Mouse (Mus musculus) neural tube, embryonic 10.5 days (tissue): Measurements from ENCODE around the gene Spryd4.
"Not testable (repeated sequence)": the region's sequence is repeated elsewhere in the genome, so short reads cannot be mapped to it uniquely, and the experiment has no call there.

Source experiments
- DNase-seq: peaks from one replicate; pipeline ENCODE4 v3.0.0-alpha.2; 2017; ENCODE audit warnings: low spot score; ENCODE audit errors: extremely low spot score

Gene Spryd4

DNA sequence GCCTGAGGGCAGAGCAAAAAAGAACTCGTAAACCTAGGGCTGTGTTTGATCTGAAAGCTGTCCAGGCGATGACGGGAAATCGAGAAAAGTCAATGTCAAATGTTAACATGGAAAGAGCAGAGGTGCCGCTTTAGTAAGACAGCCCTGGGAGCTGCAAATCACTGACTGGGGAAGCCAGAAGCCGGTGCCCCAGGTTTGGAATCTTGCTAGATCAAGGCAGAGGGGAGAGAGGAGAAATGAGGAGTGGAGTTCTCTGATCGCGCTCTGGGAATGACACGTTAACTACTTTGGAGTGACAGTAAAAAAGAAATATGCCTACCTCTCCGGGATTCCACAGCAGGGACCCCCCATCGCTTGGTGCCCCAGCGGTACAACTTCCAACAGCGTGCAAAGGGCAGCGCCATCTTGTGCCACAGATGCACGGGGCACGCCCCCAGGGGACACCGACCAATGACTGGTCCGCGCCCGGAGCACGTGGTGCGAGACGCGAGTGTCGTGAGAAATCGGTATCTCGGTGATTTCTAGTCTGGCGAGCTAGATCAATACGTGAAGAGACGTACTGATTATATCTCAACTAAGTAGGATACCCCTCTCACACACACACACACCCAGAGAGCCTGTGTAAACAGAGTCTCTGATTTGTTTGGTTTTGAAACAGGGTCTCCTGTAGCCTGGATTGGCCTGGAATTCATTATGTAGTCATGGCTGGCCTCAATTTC, at the start of gene Spryd4:
Spryd4 (minus strand) TSS at position 418 of the 719 bp plus-strand sequence.
- DNase-seq = peak; percentile 90

DNA sequence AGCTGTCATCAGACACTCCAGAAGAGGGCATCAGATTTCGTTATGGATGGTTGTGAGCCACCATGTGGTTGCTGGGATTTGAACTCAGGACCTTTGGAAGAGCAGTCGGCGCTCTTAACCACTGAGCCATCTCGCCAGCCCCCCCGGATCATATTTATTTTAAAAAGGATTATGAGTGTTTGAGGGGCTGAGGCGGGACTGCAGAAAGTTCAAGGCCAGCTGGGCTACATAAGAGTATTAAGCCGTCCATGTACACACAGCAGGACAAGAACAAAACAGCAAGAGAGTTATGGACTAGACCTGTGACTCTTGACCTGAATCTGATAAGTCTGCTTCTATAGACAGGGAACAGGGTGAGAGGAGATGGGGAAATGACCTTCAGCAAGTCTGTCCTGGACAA, 48.8 kb upstream of the Spryd4 start:
- DNase-seq = not testable (repeated sequence)

DNA sequence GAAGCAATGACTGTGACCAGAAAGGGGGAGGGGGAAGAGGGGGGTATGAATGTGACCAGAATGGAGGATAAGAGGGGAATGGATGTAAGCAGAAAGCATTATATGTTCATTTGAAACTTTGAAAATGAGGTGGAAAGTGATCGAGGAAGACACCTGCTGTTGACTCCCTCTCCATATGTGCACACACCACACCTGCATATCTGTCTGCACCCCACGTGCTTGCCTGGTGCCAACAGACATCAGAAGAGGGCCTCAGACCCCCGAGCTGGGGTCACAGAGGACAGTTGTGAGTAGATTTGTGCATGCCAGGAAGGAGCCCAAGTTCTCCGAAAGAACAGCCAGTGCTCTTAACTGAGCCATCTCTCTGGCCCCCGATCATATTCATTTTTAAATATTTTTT, 48.3 kb upstream of the Spryd4 start:
- no peak for DNase-seq

DNA sequence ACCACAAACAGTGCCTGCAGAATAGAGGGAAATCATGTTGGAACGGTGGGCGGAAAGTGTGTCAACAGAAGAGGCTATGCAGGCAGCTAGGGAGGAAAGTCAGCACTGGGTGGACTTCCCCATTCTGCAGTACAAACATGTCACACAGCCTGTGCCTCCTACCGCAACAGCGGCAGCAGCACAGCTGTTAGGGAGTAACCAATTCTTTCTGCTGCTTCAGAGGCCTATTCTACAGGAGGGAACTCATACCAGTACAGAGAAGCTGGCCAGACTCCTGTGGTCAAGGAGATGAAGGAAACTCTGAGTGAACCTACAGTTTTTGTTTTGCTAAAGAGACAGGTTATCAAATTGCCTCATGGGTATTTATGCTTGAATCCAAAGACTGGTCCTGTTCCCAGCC, 47.3 kb upstream of the Spryd4 start:
- DNase-seq = no peak

DNA sequence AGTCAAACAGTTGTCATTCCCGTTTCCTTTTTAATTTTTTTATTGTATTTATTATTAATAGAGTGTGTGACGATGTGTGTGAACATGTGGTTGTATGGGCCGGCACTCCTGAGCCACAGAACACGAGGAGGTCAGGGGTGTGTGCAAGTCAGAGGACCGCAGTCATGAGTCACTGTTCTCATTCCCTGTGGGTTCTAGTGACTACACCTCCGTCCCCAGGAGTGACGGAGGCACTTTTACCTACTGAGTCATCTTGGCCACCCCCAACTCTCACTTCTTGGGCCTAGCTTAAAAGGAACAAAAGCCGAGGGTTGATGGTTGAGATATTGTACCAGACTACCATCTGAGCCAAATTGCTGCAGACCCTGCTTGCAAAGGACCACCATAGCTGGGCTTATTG, 44.7 kb upstream of the Spryd4 start:
- DNase-seq = no peak

DNA sequence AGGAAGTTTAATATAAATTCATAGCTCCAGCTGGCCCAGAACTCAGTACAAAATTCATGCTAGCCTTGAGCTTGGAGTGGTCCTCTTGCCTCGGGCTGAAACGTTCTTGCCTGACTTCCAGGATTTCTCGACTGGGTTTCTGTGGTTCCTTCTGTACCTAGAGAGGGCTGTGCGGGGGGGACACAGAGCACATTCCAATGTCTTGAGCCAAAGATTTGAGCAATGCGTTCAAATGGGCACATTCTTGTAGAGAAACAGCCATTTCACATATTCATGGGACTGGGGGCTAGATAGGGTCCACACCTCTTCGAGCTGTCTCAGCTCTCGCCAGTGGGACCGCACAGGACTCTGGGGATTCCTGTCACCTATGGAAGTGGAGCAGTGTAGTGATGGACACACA, 44.3 kb upstream of the Spryd4 start:
- no peak for DNase-seq

DNA sequence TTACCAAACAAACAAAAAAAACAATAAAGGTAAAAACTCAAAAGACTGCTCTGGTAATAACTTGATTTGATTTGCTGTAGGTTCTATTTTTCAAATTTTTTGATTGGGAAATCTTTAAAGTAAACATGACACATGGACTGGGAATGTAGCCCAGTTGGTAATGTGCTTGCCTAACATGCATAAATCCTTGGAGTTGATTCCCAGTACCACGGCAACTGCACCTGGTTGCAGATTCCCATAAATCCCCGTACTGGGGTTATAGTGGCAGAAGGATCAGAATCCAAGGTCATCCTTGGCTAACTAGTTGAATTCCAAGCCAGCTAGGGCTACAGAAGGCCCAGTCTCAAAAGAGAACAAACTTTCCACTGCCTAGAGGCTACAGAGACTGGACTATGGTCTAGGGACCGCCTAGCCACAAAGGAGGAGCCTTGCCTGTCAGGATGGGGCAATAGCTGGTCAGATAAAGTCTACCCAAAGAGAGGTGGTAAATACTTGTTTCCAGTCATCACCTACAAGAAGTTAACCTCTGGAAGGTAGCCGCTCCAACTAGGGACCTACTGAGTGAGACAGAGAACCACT, 42.2 kb upstream of the Spryd4 start, which contains the start of gene Apon:
Apon (plus strand) TSS at position 420 of the 579 bp plus-strand sequence.
- no peak for DNase-seq

DNA sequence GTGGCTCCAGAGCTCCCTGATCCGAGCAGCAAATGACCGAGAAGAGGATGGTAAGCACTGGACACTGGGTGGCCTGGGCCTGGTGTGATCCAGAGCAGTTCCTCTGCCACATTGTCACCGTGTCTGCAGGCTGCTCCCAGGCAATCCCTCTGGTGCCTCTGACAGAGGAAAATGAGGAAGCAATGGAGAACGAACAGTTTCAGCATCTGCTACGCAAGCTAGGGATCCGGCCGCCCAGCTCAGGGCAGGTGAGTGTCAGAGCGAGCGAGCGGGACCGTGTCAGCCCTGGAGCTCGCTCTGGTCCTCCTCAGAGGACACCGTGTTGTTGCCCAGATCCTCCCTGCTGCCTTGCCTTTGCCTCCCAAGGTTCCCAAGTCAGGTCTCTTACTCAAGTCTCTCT, 39.0 kb upstream of the Spryd4 start:
- no peak for DNase-seq

DNA sequence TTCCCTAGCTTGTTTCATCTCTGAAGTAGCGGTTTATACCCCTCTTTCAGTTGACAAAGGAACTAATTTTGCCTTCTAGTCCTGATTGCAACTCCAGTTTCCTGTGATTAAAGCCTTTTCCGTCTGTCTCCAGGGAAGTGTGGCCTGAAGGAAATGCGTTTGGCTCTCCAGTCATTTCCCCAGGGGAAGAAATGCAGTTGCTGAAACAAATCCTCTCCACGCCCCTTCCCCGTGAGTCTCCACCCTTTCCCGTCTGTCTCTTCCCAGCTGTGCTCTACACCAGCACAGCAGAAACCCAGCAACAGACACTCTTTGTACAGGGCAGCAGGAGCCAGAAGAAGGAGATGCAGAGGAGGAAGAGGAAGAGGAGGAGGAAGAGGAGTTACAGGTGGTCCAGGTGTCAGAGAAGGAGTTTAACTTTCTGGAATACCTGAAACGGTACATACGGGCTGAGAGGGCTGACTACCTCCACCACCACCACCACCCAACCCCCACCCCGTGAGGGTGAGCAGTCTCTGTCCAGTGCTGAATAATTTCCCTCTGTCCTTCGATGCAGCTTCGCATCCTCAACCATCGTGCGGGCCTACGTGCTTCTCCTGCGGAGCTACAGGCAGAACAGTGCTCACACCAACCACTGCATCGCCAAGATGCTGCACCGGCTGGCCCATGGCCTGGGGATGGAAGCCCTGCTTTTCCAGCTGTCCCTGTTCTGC, 35.6 kb upstream of the Spryd4 start:
- DNase-seq = no peak

DNA sequence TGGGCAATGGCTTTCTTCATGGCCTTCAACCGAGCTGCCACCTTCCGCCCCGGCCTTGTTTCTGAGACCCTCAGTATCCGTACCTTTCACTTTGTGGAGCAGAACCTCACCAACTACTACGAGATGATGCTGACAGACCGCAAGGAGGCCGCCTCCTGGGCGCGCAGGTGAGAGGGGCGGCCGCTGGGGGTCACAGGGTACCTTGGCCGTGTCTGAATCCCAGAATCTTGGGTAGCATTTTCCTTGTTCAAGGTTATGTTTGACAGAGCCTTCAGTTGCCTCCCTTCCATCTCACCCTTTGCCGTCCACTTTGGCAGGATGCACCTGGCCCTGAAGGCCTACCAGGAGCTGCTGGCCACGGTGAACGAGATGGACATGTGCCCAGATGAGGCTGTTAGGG, 32.5 kb upstream of the Spryd4 start:
- no peak for DNase-seq

DNA sequence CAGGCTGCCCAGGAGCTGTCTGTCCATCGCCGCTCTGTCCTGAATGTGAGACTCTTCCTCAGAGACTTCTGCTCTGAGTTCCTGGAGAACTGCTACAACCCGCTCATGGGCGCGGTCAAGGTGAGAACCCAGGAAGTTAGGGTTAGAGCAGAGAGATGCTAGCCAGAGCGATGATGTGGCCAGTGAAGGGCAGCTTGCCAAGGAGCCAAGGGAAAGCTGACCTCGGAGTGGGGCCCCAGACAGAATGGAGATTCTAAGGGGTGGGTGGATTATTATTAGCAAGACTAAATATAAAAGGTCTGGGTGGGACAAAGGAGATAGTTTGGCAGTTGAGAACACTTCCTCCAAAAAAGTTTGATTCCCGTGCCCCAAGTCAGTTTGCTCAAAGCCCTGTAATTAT, 31.6 kb upstream of the Spryd4 start:
- no peak for DNase-seq

DNA sequence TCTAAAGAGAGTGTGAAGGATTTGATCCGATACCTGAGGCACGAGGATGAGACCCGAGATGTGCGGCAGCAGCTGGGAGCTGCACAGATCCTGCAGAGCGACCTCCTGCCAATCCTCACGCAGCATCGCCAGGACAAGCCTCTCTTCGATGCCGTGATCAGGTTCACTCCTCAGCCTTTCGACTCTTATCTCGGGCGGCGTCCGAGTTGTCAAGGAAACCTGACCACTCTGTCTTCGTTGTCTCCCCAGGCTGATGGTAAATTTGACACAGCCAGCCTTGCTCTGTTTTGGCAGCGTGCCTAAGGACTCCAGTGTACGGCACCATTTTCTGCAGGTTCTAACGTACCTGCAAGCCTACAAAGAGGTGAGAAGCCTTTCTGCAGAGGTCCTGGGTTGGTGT, 28.5 kb upstream of the Spryd4 start:
- DNase-seq = no peak

DNA sequence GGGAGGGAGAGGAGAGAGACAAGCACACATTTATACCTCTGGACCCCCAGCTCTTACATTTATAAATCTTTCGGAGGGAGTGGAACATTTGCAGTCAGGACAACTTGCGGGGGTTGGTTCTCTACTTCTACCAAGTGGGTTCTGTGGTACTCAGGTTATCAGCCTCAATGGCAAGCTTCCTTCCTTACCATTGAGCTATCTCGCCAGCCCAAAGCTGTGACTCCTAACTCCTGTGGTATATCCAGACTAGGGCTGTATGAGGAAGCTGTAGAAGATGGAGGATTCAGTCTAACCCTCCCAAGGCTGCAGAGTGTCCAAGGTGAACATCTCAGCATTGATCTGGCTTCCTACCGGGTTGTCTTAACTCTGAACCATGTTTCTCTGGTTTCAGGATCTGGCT, 27.5 kb upstream of the Spryd4 start:
- no peak for DNase-seq

DNA sequence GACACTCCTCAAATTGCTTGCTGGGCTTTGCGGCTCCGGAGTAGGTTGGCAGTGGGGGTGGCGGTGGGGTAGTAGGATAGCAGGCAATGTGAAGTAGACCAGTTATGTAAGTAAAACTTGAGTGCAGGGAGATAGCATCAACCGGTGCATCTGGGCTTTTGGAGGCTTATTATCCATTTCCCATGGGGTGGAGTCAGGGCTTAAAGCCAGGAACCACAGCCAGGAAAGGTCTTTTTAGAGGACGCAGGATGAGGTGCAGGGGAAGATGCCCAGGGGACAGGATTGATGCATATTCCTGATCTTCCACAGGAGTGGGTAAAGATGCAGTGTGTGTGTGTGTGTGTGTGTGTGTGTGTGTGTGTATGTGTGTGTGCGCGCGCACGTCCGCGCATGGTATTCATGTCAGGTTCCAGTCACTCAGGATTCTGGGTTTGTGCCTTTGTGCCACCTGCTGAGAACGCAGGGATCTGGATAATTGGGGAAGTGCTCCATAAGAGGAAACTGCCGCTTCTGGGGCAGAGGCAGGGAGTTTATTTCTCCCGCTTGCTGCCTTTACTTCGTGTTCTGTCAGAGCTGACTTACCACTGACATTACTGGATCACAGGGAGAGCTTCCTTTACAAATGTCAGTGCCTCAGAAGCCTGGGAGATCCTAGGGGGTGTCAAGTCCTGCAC, 26.3 kb upstream of the Spryd4 start:
- DNase-seq = no peak

DNA sequence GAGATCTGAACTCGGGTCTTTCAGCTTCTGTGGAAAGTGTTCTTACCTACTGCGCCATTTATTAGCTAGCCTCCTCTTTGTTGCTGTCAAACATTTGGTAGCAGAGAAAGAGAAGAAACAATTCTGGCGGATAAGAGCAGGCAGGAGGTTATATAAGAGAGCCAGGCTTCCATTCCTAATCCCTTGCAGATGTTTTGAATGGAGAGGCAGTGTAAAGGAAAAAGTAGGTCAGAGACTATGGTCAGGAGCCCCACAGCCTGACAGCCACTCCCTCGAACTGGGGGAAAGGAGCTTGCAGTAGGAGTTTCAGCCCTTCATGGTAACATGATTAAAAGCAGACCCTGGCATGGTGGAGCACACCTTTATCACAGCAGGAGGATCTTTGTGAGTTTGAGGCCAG, 24.7 kb upstream of the Spryd4 start:
- DNase-seq = no peak

DNA sequence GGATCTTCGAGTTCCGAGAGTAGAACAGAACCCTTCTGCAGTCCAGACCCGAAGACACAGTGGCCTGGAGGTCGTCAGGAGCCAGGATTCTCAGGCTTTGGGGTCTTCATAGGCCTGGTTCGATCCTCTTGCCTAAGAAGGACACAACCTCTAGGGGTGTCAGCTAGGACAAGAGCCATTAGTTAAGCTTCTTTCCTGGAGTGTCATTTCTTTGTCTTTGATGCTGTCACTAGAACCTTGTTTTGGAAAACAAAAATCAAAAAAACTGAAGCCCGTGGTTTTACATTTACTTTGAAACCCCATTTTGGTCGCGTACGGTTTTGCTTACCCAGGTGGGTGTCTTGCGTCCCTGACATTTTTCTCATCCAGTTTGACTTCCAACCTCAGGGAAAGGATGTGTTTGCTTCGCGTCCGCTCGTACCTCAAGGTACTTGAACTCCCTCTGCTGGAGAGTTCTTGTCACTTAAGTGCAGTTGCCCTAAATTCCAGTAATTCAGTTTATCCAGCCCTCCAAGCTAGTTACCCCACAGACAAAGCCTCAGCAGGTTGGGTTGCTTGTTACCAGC, 20.9 kb upstream of the Spryd4 start:
- DNase-seq = peak; percentile 60

DNA sequence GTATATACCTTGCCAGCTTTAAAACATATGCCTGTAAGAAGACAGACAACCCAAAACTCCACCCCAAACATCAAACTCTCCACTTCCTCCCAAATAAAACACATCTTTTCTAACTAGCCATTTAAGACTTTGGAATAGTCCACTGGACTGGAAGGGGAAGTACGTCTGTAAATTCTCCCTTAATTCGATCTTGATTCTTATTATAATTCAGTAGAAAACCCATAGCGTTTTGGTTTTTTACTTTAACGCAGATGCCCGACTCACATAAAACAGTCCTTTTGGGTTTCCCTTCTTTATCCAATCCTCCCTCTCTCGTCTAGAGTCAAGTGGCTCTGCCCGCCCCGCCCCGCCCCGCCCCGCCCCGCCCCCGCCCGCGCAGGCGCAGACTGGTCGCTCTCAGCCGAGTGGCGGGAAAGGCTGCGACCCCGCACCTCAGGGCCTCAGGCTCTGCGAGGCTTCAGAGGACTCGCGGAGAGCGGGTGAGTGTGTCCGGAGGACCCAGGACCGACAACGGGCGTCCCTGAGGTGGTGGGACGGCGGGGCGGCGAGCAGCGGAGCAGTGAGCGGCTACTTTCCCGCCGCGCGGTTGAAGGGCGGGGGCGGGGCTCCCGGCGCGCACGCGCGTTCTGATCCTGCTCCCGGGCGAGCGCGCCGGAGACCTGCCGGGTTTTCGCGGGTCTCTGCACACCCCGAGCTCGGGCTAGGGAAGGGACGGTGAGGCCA, 20.3 kb upstream of the Spryd4 start, which contains the start of gene Timeless:
Timeless (plus strand) TSS at position 369 of the 723 bp plus-strand sequence.
- DNase-seq = peak; percentile 94

DNA sequence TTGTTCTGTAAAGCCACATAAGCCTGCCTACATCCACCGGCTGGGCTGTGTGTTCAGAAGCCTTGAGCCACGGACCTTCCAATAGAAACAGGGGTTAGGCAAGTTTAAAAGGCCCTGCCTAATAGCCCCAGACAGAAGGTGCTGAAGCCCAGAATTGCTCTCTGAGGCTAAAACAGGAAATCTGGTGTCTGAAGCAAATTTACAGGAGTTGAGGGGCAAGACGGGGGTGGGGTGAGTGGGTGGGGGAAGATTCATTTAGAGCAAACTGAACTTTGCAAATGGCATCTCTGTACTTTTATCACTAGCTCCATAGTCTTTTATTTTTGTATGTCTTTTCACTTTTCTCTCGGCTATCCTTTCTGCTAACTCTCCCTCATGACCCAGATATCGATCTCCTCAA, 19.5 kb upstream of the Spryd4 start:
- DNase-seq = no peak

DNA sequence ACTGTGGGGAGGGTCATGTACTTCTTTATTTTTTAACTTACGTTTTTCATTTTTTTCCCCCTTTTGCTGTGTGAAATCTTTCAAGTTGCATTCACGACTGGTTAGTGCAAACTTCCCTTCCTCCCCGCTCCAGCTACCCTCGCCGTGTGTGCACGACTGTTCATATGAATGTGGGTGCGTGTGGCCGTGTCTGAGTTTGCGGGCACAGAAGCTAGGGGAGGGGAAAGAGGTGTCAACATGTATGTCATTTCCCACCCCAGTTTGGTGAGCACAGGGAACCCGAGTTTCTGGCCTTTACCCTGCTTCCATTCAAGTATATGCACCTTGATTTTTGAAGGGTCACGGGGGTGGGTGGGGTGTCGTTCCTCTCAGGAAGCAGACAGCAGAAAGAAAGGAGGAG, 19.0 kb upstream of the Spryd4 start:
- no peak for DNase-seq

DNA sequence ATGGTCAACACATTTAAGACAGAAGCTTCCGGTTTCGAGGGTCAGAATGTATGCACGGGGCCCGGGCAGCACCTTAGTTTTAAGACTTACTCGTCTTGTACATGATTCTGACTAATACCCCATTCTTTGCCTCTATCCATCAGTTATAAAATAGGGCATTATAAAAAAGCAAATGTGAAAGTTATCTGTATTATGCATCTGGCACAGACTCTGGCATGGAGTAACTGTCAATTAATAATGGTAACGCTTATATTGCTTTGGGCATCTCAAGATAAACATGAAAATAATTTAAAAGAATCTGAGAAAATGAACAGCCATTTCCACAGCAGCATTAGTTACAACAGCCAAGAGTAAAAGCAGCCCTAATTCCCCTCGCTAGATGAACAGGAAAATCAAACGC, 16.4 kb upstream of the Spryd4 start:
- DNase-seq = no peak

DNA sequence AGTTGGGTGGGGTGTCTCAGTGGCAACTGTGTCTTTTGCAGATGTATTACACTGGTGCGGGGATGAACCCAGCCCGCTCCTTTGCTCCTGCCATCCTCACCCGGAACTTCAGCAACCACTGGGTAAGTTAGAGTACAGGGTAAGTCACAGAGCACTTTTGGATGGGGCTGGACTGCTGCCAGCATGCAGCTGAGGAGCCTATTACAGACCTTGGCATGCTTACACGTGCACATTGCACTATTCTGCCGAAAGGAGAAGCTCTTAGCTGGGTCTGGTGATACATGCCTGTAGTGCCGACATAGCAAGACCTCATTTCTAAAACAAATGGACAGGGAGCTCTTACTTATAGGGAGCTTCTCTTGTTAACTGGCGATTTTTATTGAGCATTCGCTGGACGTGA, 16.0 kb upstream of the Spryd4 start:
- no peak for DNase-seq
